Mouse (Mus musculus) heart, embryonic 11.5 days (tissue): ENCODE data around the gene Aen. TPM values are rescaled to one million over a fixed set of nuclear protein-coding genes. Genes with fewer than 3 reads are reported as not detected.

Source experiments
- ATAC-seq: fragments of 200-750 bp; cut with Nextera tagmentation; replicated peaks from 2 replicates; pipeline ENCODE4 v1.8.0; 2017; ENCODE audit warnings: moderate library complexity; ENCODE audit not compliant: insufficient number of reproducible peaks, low FRiP score, low TSS enrichment
- H3K27ac ChIP-seq: fragments of 300-500 bp; sonication (generic); 2 replicates; pipeline ENCODE4 v1.5.1; 2014; ENCODE audit warnings: mild to moderate bottlenecking, low read depth, low read length
- H3K27me3 ChIP-seq: fragments of 300-500 bp; sonication (generic); 2 replicates; pipeline ENCODE4 v1.6.1; 2014; ENCODE audit warnings: mild to moderate bottlenecking, low read length, mixed read lengths; ENCODE audit not compliant: control insufficient read depth, insufficient read depth
- H3K36me3 ChIP-seq: fragments of 300-500 bp; sonication (generic); 2 replicates; pipeline ENCODE4 v1.6.1; 2014; ENCODE audit warnings: mild to moderate bottlenecking, low read length, moderate library complexity, mixed read lengths; ENCODE audit not compliant: control insufficient read depth, insufficient read depth
- H3K4me1 ChIP-seq: fragments of 300-500 bp; sonication (generic); 2 replicates; pipeline ENCODE4 v1.6.1; 2014; ENCODE audit warnings: low read length; ENCODE audit not compliant: control insufficient read depth, insufficient read depth
- H3K4me2 ChIP-seq: fragments of 300-500 bp; sonication (generic); 2 replicates; pipeline ENCODE4 v1.6.1; 2014; ENCODE audit warnings: mild to moderate bottlenecking, moderate library complexity
- H3K4me3 ChIP-seq: fragments of 300-500 bp; sonication (generic); 2 replicates; pipeline ENCODE4 v1.5.1; 2014; ENCODE audit warnings: low read depth, low read length
- H3K9ac ChIP-seq: fragments of 300-500 bp; sonication (generic); 2 replicates; pipeline ENCODE4 v1.6.1; 2014; ENCODE audit warnings: mild to moderate bottlenecking, low read depth, low read length, moderate library complexity
- H3K9me3 ChIP-seq: fragments of 300-500 bp; sonication (generic); replicated peaks from 2 replicates; pipeline ENCODE4 v1.6.1; 2016; ENCODE audit warnings: low read length; ENCODE audit not compliant: control insufficient read depth
- WGBS: fragments of 180-500 bp; shearing (Covaris S2); extraction: QIAGEN DNeasy Blood & Tissue Kit; methylation state at CpG from one replicate; pipeline ENCODE4 v1.1.7; 2014; ENCODE audit not compliant: insufficient replicate concordance; 5-methylcytosine and 5-hydroxymethylcytosine counted together
- polyA plus RNA-seq: library from polyadenylated mRNA; unstranded; fragments of >200 nt; fragmentation: Nextera tagmentation; extraction: Ambion mirVana; gene quantifications from 2 replicates; pipeline ENCODE4 v1.2.1, GENCODE M21; 2014

Gene Aen
- polyA plus RNA-seq, 1 experiment from 2014 or later: 27.5 TPM

GRCm38 (mm10) chr7:78884139-78884538 lies 11.5 kb upstream of the Aen start:
- peaks cover 73% of the 10 kb centered on the region for H3K27me3 ChIP-seq
- WGBS: 8% methylated on average over 6 of the region's 6 CpGs
- H3K4me2 ChIP-seq: no peak overlapping the region

GRCm38 (mm10) chr7:78885404-78885803 lies 10.2 kb upstream of the Aen start:
- Histone ChIP-seq H3K9me3 (no peaks in the 10 kb centered on the region), H3K9ac (no peak overlapping the region), H3K27me3 (peaks cover 75% of the 10 kb centered on the region), H3K36me3 (no peaks in the 10 kb centered on the region), H3K27ac (no peak overlapping the region), H3K4me3 (no peak overlapping the region), H3K4me1 (peaks cover 5% of the 10 kb centered on the region), H3K4me2 (no peak overlapping the region)
- no peak for ATAC-seq
- 81% methylated on average over 5 of the region's 5 CpGs for WGBS

More at GRCm38 (mm10) chr7:78884139-78884538, 11.5 kb upstream of the Aen start:
- Histone ChIP-seq H3K9ac (no peak overlapping the region), H3K4me3 (no peak overlapping the region), H3K36me3 (no peaks in the 10 kb centered on the region), H3K27ac (no peak overlapping the region), H3K9me3 (no peaks in the 10 kb centered on the region), H3K4me1 (peaks cover 5% of the 10 kb centered on the region)
- no peak for ATAC-seq

GRCm38 (mm10) chr7:78886496-78886895 lies 9.2 kb upstream of the Aen start:
- no peaks in the 10 kb centered on the region for H3K9me3 ChIP-seq
- WGBS: 74% methylated on average over 4 of the region's 4 CpGs
- no peak for ATAC-seq
- H3K9ac ChIP-seq: no peak overlapping the region
- H3K27me3 ChIP-seq: peaks cover 70% of the 10 kb centered on the region
- peaks cover 5% of the 10 kb centered on the region for H3K4me1 ChIP-seq
- no peak overlapping the region for H3K27ac ChIP-seq
- H3K36me3 ChIP-seq: no peaks in the 10 kb centered on the region
- no peak overlapping the region for H3K4me2 ChIP-seq
- no peak overlapping the region for H3K4me3 ChIP-seq

- Histone ChIP-seq H3K4me3 (no peak overlapping the region), H3K27me3 (peaks cover 63% of the 10 kb centered on the region), H3K9me3 (no peaks in the 10 kb centered on the region), H3K9ac (no peak overlapping the region), H3K27ac (no peak overlapping the region), H3K36me3 (no peaks in the 10 kb centered on the region), H3K4me2 (no peak overlapping the region), H3K4me1 (peaks cover 5% of the 10 kb centered on the region)
- ATAC-seq: no peak
- WGBS: 82% methylated on average over 9 of the region's 9 CpGs
These were observed 8.2 kb upstream of the Aen start for GRCm38 (mm10) chr7:78887431-78887842.

GRCm38 (mm10) chr7:78890641-78891040 lies 5.0 kb upstream of the Aen start:
- peaks cover 37% of the 10 kb centered on the region for H3K27me3 ChIP-seq
- no peaks in the 10 kb centered on the region for H3K9me3 ChIP-seq
- no peaks in the 10 kb centered on the region for H3K36me3 ChIP-seq
- H3K4me1 ChIP-seq: no peaks in the 10 kb centered on the region
- H3K27ac ChIP-seq: no peak overlapping the region
- 3% methylated on average over 16 of the region's 16 CpGs for WGBS
- no peak overlapping the region for H3K4me3 ChIP-seq
- ATAC-seq: no peak
- no peak overlapping the region for H3K9ac ChIP-seq
- H3K4me2 ChIP-seq: no peak overlapping the region

GRCm38 (mm10) chr7:78893917-78894316 lies 1.7 kb upstream of the Aen start:
- Histone ChIP-seq H3K4me1 (peaks cover 6% of the 10 kb centered on the region; the same call in 1 of the 2 replicates), H3K4me3 (no peak overlapping the region), H3K27me3 (peaks cover 7% of the 10 kb centered on the region), H3K27ac (no peak overlapping the region), H3K9ac (no peak overlapping the region), H3K4me2 (no peak overlapping the region), H3K9me3 (no peaks in the 10 kb centered on the region), H3K36me3 (peaks cover 4% of the 10 kb centered on the region; the same call in 1 of the 2 replicates)
- no peak for ATAC-seq
- WGBS: 64% methylated on average over 10 of the region's 10 CpGs

- Histone ChIP-seq H3K27ac (no peak overlapping the region), H3K9ac (peak overlapping the region; percentile 56; the same call in 1 of the 2 replicates), H3K4me3 (peak overlapping the region; percentile 93), H3K4me1 (peaks cover 6% of the 10 kb centered on the region; the same call in 1 of the 2 replicates), H3K4me2 (peak overlapping the region; percentile 93), H3K36me3 (peaks cover 4% of the 10 kb centered on the region; the same call in 1 of the 2 replicates), H3K9me3 (no peaks in the 10 kb centered on the region), H3K27me3 (peaks cover 5% of the 10 kb centered on the region)
- no peak for ATAC-seq
- 52% methylated on average over 13 of the region's 13 CpGs for WGBS
These were observed 517 bp upstream of the Aen start for GRCm38 (mm10) chr7:78895021-78895652.

GRCm38 (mm10) chr7:78897567-78897966 lies 1.9 kb downstream of the Aen start:
- WGBS: 88% methylated on average over 3 of the region's 3 CpGs
- Histone ChIP-seq H3K27me3 (no peaks in the 10 kb centered on the region), H3K4me1 (peaks cover 6% of the 10 kb centered on the region; the same call in 1 of the 2 replicates), H3K9me3 (no peaks in the 10 kb centered on the region), H3K4me2 (no peak overlapping the region), H3K4me3 (no peak overlapping the region), H3K27ac (no peak overlapping the region), H3K9ac (0 out of 2 replicates have a peak overlapping the region, but pooled peaks have one; percentile 2), H3K36me3 (peaks cover 8% of the 10 kb centered on the region; the same call in 1 of the 2 replicates)
- no peak for ATAC-seq
